ENCODE assay signal across 22 mouse cellular contexts in the genomic region with DNA sequence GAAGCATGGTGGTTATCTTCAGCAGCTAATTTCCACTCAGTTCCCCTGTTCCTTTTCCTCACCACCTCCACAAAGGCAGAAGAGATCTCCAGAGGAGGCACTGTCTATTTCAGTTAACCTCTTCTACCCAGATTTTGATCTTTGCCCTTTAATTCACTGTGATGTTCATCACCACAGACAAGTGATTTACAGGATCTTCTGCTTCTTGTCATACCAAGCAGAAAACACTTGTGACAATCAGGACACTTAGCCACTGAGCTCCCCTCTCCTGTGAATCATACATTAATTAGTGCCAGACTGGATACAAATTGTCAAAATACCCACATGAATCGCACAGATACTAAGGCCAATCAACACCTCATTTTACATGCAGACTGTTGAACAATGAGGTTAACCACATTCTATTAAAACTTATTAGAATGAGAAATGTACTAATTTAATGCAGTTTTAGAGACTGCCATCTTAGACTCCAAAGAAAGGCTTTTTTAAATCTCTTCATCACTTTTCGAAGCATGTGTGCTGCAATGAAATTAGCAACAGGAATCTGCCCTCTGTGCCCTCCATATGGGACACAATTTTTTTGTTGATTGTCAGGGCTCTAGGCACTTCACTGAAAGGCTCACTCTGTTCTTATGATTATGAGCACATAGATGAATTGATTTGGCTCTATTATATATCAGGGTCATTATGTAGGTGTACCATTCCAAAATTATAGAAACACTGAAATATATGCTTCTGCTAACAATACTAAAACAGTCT.
DNase-seq lines count a peak whose midpoint lies in the region; ATAC-seq and TF ChIP-seq lines count a peak whose summit lies in the region.
"Had no signal": no experiment of that assay in that cellular context is flagged by ENCODE, and none has a peak within 500 bp of the region (broad histone marks: within the 10 kb centered on the region; RNA-seq: fewer than 3 reads in every experiment).

No protein-coding gene starts in this region.

- no peak overlapping the region for H3K27ac ChIP-seq in embryonic facial prominence, embryonic 14.5 days (replicated peaks; ENCODE audit: low read depth, low read length)
- no peak overlapping the region for H3K27ac ChIP-seq in embryonic facial prominence, embryonic 10.5 days (replicated peaks)
- no peak overlapping the region for H3K27ac ChIP-seq in hindbrain, postnatal 0 days
- H3K27ac ChIP-seq in hindbrain, embryonic 11.5 days (ENCODE audit: low read depth, low read length), result no peak overlapping the region
- no peak overlapping the region for H3K27ac ChIP-seq in forebrain, embryonic 16.5 days (ENCODE audit: low read length)
- H3K27ac ChIP-seq in layer of hippocampus, adult 2 months, result no peak overlapping the region
- H3K27ac ChIP-seq: heart, embryonic 10.5 days; hindbrain, embryonic 14.5 days had no signal

- H3K36me3 ChIP-seq in embryonic facial prominence, embryonic 14.5 days (ENCODE audit: control insufficient read depth, insufficient read depth, low read length), result no peaks in the 10 kb centered on the region
- no peaks in the 10 kb centered on the region for H3K36me3 ChIP-seq in embryonic facial prominence, embryonic 10.5 days (replicated peaks)
- H3K36me3 ChIP-seq in hindbrain, postnatal 0 days (ENCODE audit: insufficient read depth, low read length), result no peaks in the 10 kb centered on the region
- H3K36me3 ChIP-seq in hindbrain, embryonic 11.5 days (ENCODE audit: control insufficient read depth, insufficient read depth, low read length), result no peaks in the 10 kb centered on the region
- no peaks in the 10 kb centered on the region for H3K36me3 ChIP-seq in forebrain, embryonic 16.5 days (ENCODE audit: control insufficient read depth, insufficient read depth)
- H3K36me3 ChIP-seq: G1E; heart, embryonic 10.5 days had no signal

- ATAC-seq in embryonic facial prominence, embryonic 14.5 days (ENCODE audit: low read depth), result peak; percentile 47; the same call in 1 of the 2 replicates
- no peak for ATAC-seq in hindbrain, postnatal 0 days
- no peak for ATAC-seq in hindbrain, embryonic 11.5 days (ENCODE audit: low FRiP score)
- peak; percentile 70 for ATAC-seq in forebrain, embryonic 16.5 days
- ATAC-seq: activated CD4-positive, CD25-positive, alpha-beta regulatory T cell, adult 4 months; CD4-positive, CD25-positive, alpha-beta regulatory T cell, adult 4 months; intestine, postnatal 0 days; Patski had no signal

- no peaks in the 10 kb centered on the region for H3K4me1 ChIP-seq in embryonic facial prominence, embryonic 14.5 days (ENCODE audit: control insufficient read depth, insufficient read depth, low read length)
- 0 out of 2 replicates have a peak, but pooled peaks cover 5% of the 10 kb centered on the region for H3K4me1 ChIP-seq in embryonic facial prominence, embryonic 10.5 days
- no peaks in the 10 kb centered on the region for H3K4me1 ChIP-seq in hindbrain, postnatal 0 days (ENCODE audit: insufficient read depth, low read length)
- H3K4me1 ChIP-seq in hindbrain, embryonic 11.5 days (replicated peaks; ENCODE audit: control insufficient read depth, insufficient read depth, low read length), result no peaks in the 10 kb centered on the region
- peaks cover 8% of the 10 kb centered on the region for H3K4me1 ChIP-seq in forebrain, embryonic 16.5 days (replicated peaks; ENCODE audit: control insufficient read depth, insufficient read depth, low read length)
- H3K4me1 ChIP-seq: heart, embryonic 10.5 days had no signal

- H3K27me3 ChIP-seq in embryonic facial prominence, embryonic 14.5 days (replicated peaks; ENCODE audit: control insufficient read depth, insufficient read depth, low read length), result no peaks in the 10 kb centered on the region
- no peaks in the 10 kb centered on the region for H3K27me3 ChIP-seq in embryonic facial prominence, embryonic 10.5 days (replicated peaks; ENCODE audit: low read depth, poor library complexity, severe bottlenecking)
- no peaks in the 10 kb centered on the region for H3K27me3 ChIP-seq in hindbrain, postnatal 0 days (ENCODE audit: insufficient read depth, low read length)
- H3K27me3 ChIP-seq in hindbrain, embryonic 11.5 days (ENCODE audit: control insufficient read depth, insufficient read depth, low read length), result no peaks in the 10 kb centered on the region
- no peaks in the 10 kb centered on the region for H3K27me3 ChIP-seq in forebrain, embryonic 16.5 days (replicated peaks; ENCODE audit: control insufficient read depth, insufficient read depth, low read length)
- H3K27me3 ChIP-seq: Patski had no signal

- H3K4me2 ChIP-seq in embryonic facial prominence, embryonic 14.5 days (ENCODE audit: low read depth, low read length), result no peak overlapping the region
- H3K4me2 ChIP-seq in hindbrain, postnatal 0 days (ENCODE audit: low read depth, low read length), result no peak overlapping the region
- H3K4me2 ChIP-seq in hindbrain, embryonic 11.5 days (replicated peaks; ENCODE audit: low read depth, low read length), result no peak overlapping the region
- no peak overlapping the region for H3K4me2 ChIP-seq in forebrain, embryonic 16.5 days (ENCODE audit: low read length)
- H3K4me2 ChIP-seq: hindbrain, embryonic 14.5 days had no signal

- WGBS in embryonic facial prominence, embryonic 14.5 days, result 64% methylated on average over 2 of the region's 2 CpGs
- WGBS in embryonic facial prominence, embryonic 10.5 days, result 64% methylated on average over 2 of the region's 2 CpGs
- WGBS in hindbrain, postnatal 0 days, result 61% methylated on average over 2 of the region's 2 CpGs
- WGBS in hindbrain, embryonic 11.5 days, result 82% methylated on average over 2 of the region's 2 CpGs
- 17% methylated on average over 2 of the region's 2 CpGs for WGBS in forebrain, embryonic 16.5 days

- TF ChIP-seq CTCF in hindbrain, postnatal 0 days (IDR thresholded peaks at IDR 0.05; ENCODE audit: low read depth), result no peak
- no peak for TF ChIP-seq CTCF in layer of hippocampus, adult 2 months (conservative IDR thresholded peaks at IDR 0.05)

- no peak overlapping the region for H3K4me3 ChIP-seq in embryonic facial prominence, embryonic 14.5 days (ENCODE audit: low read depth, low read length)
- H3K4me3 ChIP-seq in embryonic facial prominence, embryonic 10.5 days, result no peak overlapping the region
- H3K4me3 ChIP-seq in hindbrain, postnatal 0 days (ENCODE audit: low read length), result no peak overlapping the region
- no peak overlapping the region for H3K4me3 ChIP-seq in hindbrain, embryonic 11.5 days (ENCODE audit: low read depth, low read length)
- no peak overlapping the region for H3K4me3 ChIP-seq in forebrain, embryonic 16.5 days (replicated peaks; ENCODE audit: low read length)
- H3K4me3 ChIP-seq in layer of hippocampus, adult 2 months, result no peak overlapping the region
- H3K4me3 ChIP-seq: heart, embryonic 10.5 days had no signal

- no peaks in the 10 kb centered on the region for H3K9me3 ChIP-seq in embryonic facial prominence, embryonic 14.5 days (ENCODE audit: control insufficient read depth, low read length)
- H3K9me3 ChIP-seq in embryonic facial prominence, embryonic 10.5 days, result no peaks in the 10 kb centered on the region
- no peaks in the 10 kb centered on the region for H3K9me3 ChIP-seq in hindbrain, postnatal 0 days (ENCODE audit: low read length)
- no peaks in the 10 kb centered on the region for H3K9me3 ChIP-seq in hindbrain, embryonic 11.5 days (ENCODE audit: control insufficient read depth, low read length)
- no peaks in the 10 kb centered on the region for H3K9me3 ChIP-seq in forebrain, embryonic 16.5 days (ENCODE audit: control insufficient read depth, low read length)
- H3K9me3 ChIP-seq: heart, embryonic 10.5 days had no signal

- DNase-seq in embryonic facial prominence, embryonic 14.5 days (ENCODE audit: low spot score), result peak; percentile 12
- no peak for DNase-seq in embryonic facial prominence, embryonic 10.5 days (ENCODE audit: low spot score)
- peak; percentile 18 for DNase-seq in hindbrain, postnatal 0 days (ENCODE audit: low spot score)
- no peak for DNase-seq in hindbrain, embryonic 11.5 days (ENCODE audit: low spot score)
- peak; percentile 21 for DNase-seq in MN1 (ENCODE audit: low spot score)
- DNase-seq in layer of hippocampus, adult 2 months (ENCODE audit: low spot score in 2 of 2), result no peak
- no peak for DNase-seq in heart, adult 9 months (ENCODE audit: low spot score in 2 of 2)
- DNase-seq: adrenal gland, postnatal 25 days; B cell, adult 2 months; cerebellum, adult 2 months; cerebellum, postnatal 10 days; gastrocnemius, postnatal 36 days; heart, adult 11 months; heart, postnatal 10 days had no signal

- no peak overlapping the region for H3K9ac ChIP-seq in embryonic facial prominence, embryonic 14.5 days (ENCODE audit: low read depth, low read length)
- no peak overlapping the region for H3K9ac ChIP-seq in hindbrain, postnatal 0 days (replicated peaks; ENCODE audit: low read length)
- no peak overlapping the region for H3K9ac ChIP-seq in hindbrain, embryonic 11.5 days (ENCODE audit: low read depth, low read length)
- H3K9ac ChIP-seq in forebrain, embryonic 16.5 days (replicated peaks; ENCODE audit: low read depth, low read length), result no peak overlapping the region
- H3K9ac ChIP-seq: hindbrain, embryonic 14.5 days had no signal

Comparison
In these comparisons a context has a peak if more than half of its experiments do, and no peak if none do; other contexts are left out.
1. DNase-seq: peak in embryonic facial prominence, embryonic 14.5 days (single experiment), hindbrain, postnatal 0 days (single experiment) and MN1 (single experiment); none in embryonic facial prominence, embryonic 10.5 days (single experiment), hindbrain, embryonic 11.5 days (single experiment), layer of hippocampus, adult 2 months (0 of 2) and heart, adult 9 months (0 of 2).
2. ATAC-seq: peak in embryonic facial prominence, embryonic 14.5 days (single experiment) and forebrain, embryonic 16.5 days (single experiment); none in hindbrain, postnatal 0 days (single experiment) and hindbrain, embryonic 11.5 days (single experiment).